16 mouse cellular contexts compared by ENCODE assay signal in the genomic region with DNA sequence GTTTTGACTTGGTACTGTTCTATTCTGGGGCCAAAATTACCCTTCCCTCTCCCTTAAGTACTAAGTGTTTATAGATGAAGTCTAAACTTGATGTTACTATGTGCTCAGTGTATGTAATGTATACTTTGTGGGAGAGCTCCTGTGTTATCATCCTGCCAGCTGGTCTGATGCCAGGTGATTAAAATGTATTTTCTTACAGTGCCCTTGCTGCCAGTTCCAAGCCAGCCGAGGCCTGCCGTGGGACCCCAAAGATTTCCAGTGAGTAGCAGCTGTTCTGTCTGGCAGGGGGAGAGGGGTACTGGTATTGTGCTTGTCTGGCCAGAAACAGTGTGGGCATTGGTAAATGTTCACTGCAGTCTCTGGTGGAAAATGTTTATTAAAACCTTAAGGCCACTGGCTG. TPM values are rescaled to one million over a fixed set of nuclear protein-coding genes. Genes with fewer than 3 reads are reported as not detected.
DNase-seq lines count a peak whose midpoint lies in the region; ATAC-seq and TF ChIP-seq lines count a peak whose summit lies in the region.
"Had no signal": no experiment of that assay in that cellular context is flagged by ENCODE, and none has a peak within 500 bp of the region (broad histone marks: within the 10 kb centered on the region; RNA-seq: fewer than 3 reads in every experiment).

No protein-coding gene starts in this region.

- no peak for TF ChIP-seq CTCF in brain, embryonic 14.5 days (IDR thresholded peaks at IDR 0.05; ENCODE audit: borderline replicate concordance, extremely low read depth, insufficient read depth, insufficient read length)

- no peak for TF ChIP-seq POLR2A in brain, embryonic 14.5 days (IDR thresholded peaks at IDR 0.05; ENCODE audit: borderline replicate concordance, extremely low read depth, insufficient read depth, insufficient read length, poor library complexity, severe bottlenecking)
- no peak for TF ChIP-seq POLR2A in limb, embryonic 14.5 days (IDR thresholded peaks at IDR 0.05; ENCODE audit: borderline replicate concordance, extremely low read depth, insufficient read depth, insufficient read length)

- no peak overlapping the region for H3K9ac ChIP-seq in hindbrain, embryonic 12.5 days
- H3K9ac ChIP-seq in hindbrain, embryonic 11.5 days (ENCODE audit: low read depth, low read length): no peak overlapping the region
- no peak overlapping the region for H3K9ac ChIP-seq in limb, embryonic 14.5 days (ENCODE audit: low read depth, low read length, severe bottlenecking)
- H3K9ac ChIP-seq: embryonic facial prominence, embryonic 12.5 days; heart, embryonic 12.5 days; kidney, embryonic 15.5 days; liver, embryonic 12.5 days had no signal

- 0 out of 2 replicates have a peak, but pooled peaks cover under 1% of the 10 kb centered on the region for H3K4me1 ChIP-seq in hindbrain, embryonic 12.5 days
- no peaks in the 10 kb centered on the region for H3K4me1 ChIP-seq in hindbrain, embryonic 11.5 days (replicated peaks; ENCODE audit: control insufficient read depth, insufficient read depth, low read length)
- no peaks in the 10 kb centered on the region for H3K4me1 ChIP-seq in limb, embryonic 14.5 days (ENCODE audit: control insufficient read depth, insufficient read depth, low read length)
- H3K4me1 ChIP-seq: embryonic facial prominence, embryonic 12.5 days; heart, embryonic 12.5 days; kidney, embryonic 15.5 days had no signal

- peak overlapping the region; percentile 19; the same call in 1 of the 2 replicates for H3K27ac ChIP-seq in hindbrain, embryonic 12.5 days
- no peak overlapping the region for H3K27ac ChIP-seq in hindbrain, embryonic 11.5 days (ENCODE audit: low read depth, low read length)
- no peak overlapping the region for H3K27ac ChIP-seq in limb, embryonic 14.5 days (replicated peaks; ENCODE audit: low read depth, low read length)
- H3K27ac ChIP-seq: embryonic facial prominence, embryonic 12.5 days; kidney, embryonic 15.5 days; liver, embryonic 12.5 days had no signal

- 60% methylated on average over 2 of the region's 2 CpGs for WGBS in hindbrain, embryonic 12.5 days
- 85% methylated on average over 2 of the region's 2 CpGs for WGBS in hindbrain, embryonic 11.5 days
- WGBS in limb, embryonic 14.5 days: 43% methylated on average over 2 of the region's 2 CpGs

- DNase-seq in hindbrain, embryonic 11.5 days (ENCODE audit: low spot score): no peak
- DNase-seq in NIH3T3 (ENCODE audit: low read depth): peak; percentile 35
- DNase-seq in brain, embryonic 14.5 days (ENCODE audit: low read depth): peak; percentile 95
- peak; percentile 45 for DNase-seq in limb, embryonic 14.5 days (ENCODE audit: low spot score)
- DNase-seq in heart, postnatal 36 days: no peak
- no peak for DNase-seq in embryo, embryonic 10 days (ENCODE audit: low spot score)
- DNase-seq: gastrocnemius, postnatal 36 days; lung, postnatal 36 days; right cerebral cortex, postnatal 4 days; thymus, postnatal 14 days had no signal

- ATAC-seq in hindbrain, embryonic 12.5 days (ENCODE audit: low FRiP score): no peak
- ATAC-seq in hindbrain, embryonic 11.5 days (ENCODE audit: low FRiP score): no peak
- ATAC-seq in limb, embryonic 14.5 days (ENCODE audit: low FRiP score, low read depth): peak; percentile 34; the same call in 1 of the 2 replicates
- ATAC-seq: CD4-positive, CD25-positive, alpha-beta regulatory T cell, adult 4 months; liver, embryonic 12.5 days had no signal

- H3K9me3 ChIP-seq in hindbrain, embryonic 12.5 days (replicated peaks): no peaks in the 10 kb centered on the region
- no peaks in the 10 kb centered on the region for H3K9me3 ChIP-seq in hindbrain, embryonic 11.5 days (ENCODE audit: control insufficient read depth, low read length)
- no peaks in the 10 kb centered on the region for H3K9me3 ChIP-seq in limb, embryonic 14.5 days (ENCODE audit: control insufficient read depth, low read length)
- H3K9me3 ChIP-seq: embryonic facial prominence, embryonic 12.5 days; heart, embryonic 12.5 days; kidney, embryonic 15.5 days; liver, embryonic 12.5 days had no signal

- peaks cover 52% of the 10 kb centered on the region for H3K36me3 ChIP-seq in hindbrain, embryonic 12.5 days
- 0 out of 2 replicates have a peak, but pooled peaks cover 5% of the 10 kb centered on the region for H3K36me3 ChIP-seq in hindbrain, embryonic 11.5 days (ENCODE audit: control insufficient read depth, insufficient read depth, low read length)
- H3K36me3 ChIP-seq in limb, embryonic 14.5 days (ENCODE audit: control insufficient read depth, insufficient read depth, low read length): peaks cover 61% of the 10 kb centered on the region

- intact Hi-C loops in heart, postnatal 36 days (cut with DNase I): no loop called here

- H3K27me3 ChIP-seq in hindbrain, embryonic 12.5 days: no peaks in the 10 kb centered on the region
- H3K27me3 ChIP-seq in hindbrain, embryonic 11.5 days (ENCODE audit: control insufficient read depth, insufficient read depth, low read length): no peaks in the 10 kb centered on the region
- H3K27me3 ChIP-seq in limb, embryonic 14.5 days (ENCODE audit: control insufficient read depth, insufficient read depth, low read length): no peaks in the 10 kb centered on the region
- H3K27me3 ChIP-seq: embryonic facial prominence, embryonic 12.5 days; heart, embryonic 12.5 days; kidney, embryonic 15.5 days; liver, embryonic 12.5 days had no signal

- no peak overlapping the region for H3K4me3 ChIP-seq in hindbrain, embryonic 12.5 days
- no peak overlapping the region for H3K4me3 ChIP-seq in hindbrain, embryonic 11.5 days (ENCODE audit: low read depth, low read length)
- no peak overlapping the region for H3K4me3 ChIP-seq in limb, embryonic 14.5 days (replicated peaks; ENCODE audit: low read length)
- H3K4me3 ChIP-seq: embryonic facial prominence, embryonic 12.5 days; heart, embryonic 12.5 days; kidney, embryonic 15.5 days; liver, embryonic 12.5 days had no signal

- H3K4me2 ChIP-seq in hindbrain, embryonic 12.5 days (replicated peaks): no peak overlapping the region
- H3K4me2 ChIP-seq in hindbrain, embryonic 11.5 days (replicated peaks; ENCODE audit: low read depth, low read length): no peak overlapping the region
- H3K4me2 ChIP-seq in limb, embryonic 14.5 days (replicated peaks; ENCODE audit: low read depth, low read length, severe bottlenecking): no peak overlapping the region
- H3K4me2 ChIP-seq: embryonic facial prominence, embryonic 12.5 days; heart, embryonic 12.5 days; kidney, embryonic 15.5 days; liver, embryonic 12.5 days had no signal

RNA-seq across cellular contexts. Expression of gene Rbm33, which starts 51.1 kb away (rescaled TPM):
- polyA plus RNA-seq in hindbrain, embryonic 12.5 days (2016; fragmentation: Nextera tagmentation; extraction: Ambion mirVana): 24.5 and 25.9 TPM in 2 replicates
- 19.2 and 32.8 TPM in 2 replicates for polyA plus RNA-seq in hindbrain, embryonic 11.5 days (2014; fragmentation: Nextera tagmentation; extraction: Ambion mirVana)
- polyA plus RNA-seq in brain, embryonic 14.5 days (2012; rRNA removed): 55.1 and 62.6 TPM in 2 replicates
- polyA plus RNA-seq in limb, embryonic 14.5 days (2012; rRNA removed): 43.9 and 51.2 TPM in 2 replicates
- 17.9 and 19.3 TPM in 2 replicates for polyA plus RNA-seq in limb, embryonic 14.5 days (2014; fragmentation: Nextera tagmentation; extraction: Ambion mirVana)
- total RNA-seq in heart, postnatal 36 days (2021): 10 to 100 TPM; 39.8 to 40.2 TPM

Comparison
In these comparisons a context has a peak if more than half of its experiments do, and no peak if none do; other contexts are left out.
1. DNase-seq: peak in NIH3T3 (single experiment), brain, embryonic 14.5 days (single experiment) and limb, embryonic 14.5 days (single experiment); none in hindbrain, embryonic 11.5 days (single experiment), heart, postnatal 36 days (0 of 2) and embryo, embryonic 10 days (single experiment).